ENCODE assay signal across 17 mouse cellular contexts in the genomic region with DNA sequence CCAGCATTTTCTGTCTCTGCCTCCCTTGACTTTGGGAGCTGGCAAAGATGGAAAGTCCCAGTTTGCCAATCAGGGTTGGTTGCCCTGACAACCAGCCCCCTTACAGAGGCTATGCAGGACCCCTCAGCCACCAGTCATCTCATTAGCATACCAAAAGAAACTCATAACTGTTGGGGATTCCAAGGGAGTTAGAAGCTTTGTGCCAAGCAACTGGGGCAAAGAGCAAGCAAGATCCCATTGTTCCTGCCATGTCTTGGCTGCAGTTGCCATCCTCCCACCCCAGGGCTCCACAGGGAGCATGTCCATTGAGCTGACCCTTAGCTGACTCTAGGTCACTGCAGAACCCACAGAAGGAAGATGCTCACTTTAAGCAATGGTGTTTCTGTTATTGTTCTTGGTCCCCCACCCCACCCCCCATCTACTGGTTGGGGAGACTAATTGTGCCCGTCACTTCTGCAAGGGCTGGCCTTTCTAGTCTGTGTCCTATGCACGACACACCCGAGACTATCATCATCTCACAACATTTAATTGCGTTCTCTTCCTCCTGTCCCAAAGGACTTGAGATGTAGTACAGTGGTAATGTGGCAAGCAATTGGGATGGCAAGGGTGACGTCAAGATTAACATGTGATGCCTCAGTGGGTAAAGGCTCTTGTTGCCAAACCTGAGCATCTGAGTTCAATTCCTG.
DNase-seq lines count a peak whose midpoint lies in the region; ATAC-seq and TF ChIP-seq lines count a peak whose summit lies in the region.
"Had no signal": no experiment of that assay in that cellular context is flagged by ENCODE, and none has a peak within 500 bp of the region (broad histone marks: within the 10 kb centered on the region; RNA-seq: fewer than 3 reads in every experiment).

No protein-coding gene starts in this region.

- peak; percentile 80 for DNase-seq in embryo, embryonic 10 days (ENCODE audit: low spot score)
- DNase-seq in forebrain, embryonic 14.5 days (ENCODE audit: low spot score): peak; percentile 72
- peak; percentile 73 for DNase-seq in hindbrain, postnatal 0 days (ENCODE audit: low spot score)
- DNase-seq in neural tube, embryonic 11.5 days (ENCODE audit: low spot score): peak; percentile 70
- DNase-seq in cerebellum, adult 9-11 months: no peak
- no peak for DNase-seq in adrenal gland, postnatal 14 days
- DNase-seq in lung, adult 2 months: no peak
- DNase-seq in layer of hippocampus, postnatal 25 days (ENCODE audit: extremely low spot score in 1 of 2, low spot score in 1 of 2): no peak
- DNase-seq: gastrocnemius, adult 2 months; kidney, adult 9 months; right cerebral cortex, postnatal 25 days; thymus, postnatal 14 days had no signal

- H3K27ac ChIP-seq in forebrain, embryonic 14.5 days (ENCODE audit: low read depth, low read length): no peak overlapping the region
- no peak overlapping the region for H3K27ac ChIP-seq in hindbrain, postnatal 0 days
- H3K27ac ChIP-seq in neural tube, embryonic 11.5 days (ENCODE audit: low read depth, low read length): no peak overlapping the region
- H3K27ac ChIP-seq: gastrocnemius, adult 2 months; layer of hippocampus, adult 2 months; limb, embryonic 10.5 days; liver, embryonic 14.5 days had no signal

- H3K36me3 ChIP-seq in forebrain, embryonic 14.5 days (ENCODE audit: control insufficient read depth, insufficient read depth, low read length): no peaks in the 10 kb centered on the region
- H3K36me3 ChIP-seq in hindbrain, postnatal 0 days (ENCODE audit: insufficient read depth, low read length): no peaks in the 10 kb centered on the region
- no peaks in the 10 kb centered on the region for H3K36me3 ChIP-seq in neural tube, embryonic 11.5 days (ENCODE audit: control insufficient read depth, insufficient read depth, low read length)
- H3K36me3 ChIP-seq: G1E; limb, embryonic 10.5 days had no signal

- no peaks in the 10 kb centered on the region for H3K9me3 ChIP-seq in forebrain, embryonic 14.5 days (replicated peaks; ENCODE audit: control insufficient read depth, low read length)
- no peaks in the 10 kb centered on the region; the same call in 1 of the 2 replicates for H3K9me3 ChIP-seq in hindbrain, postnatal 0 days (ENCODE audit: low read length)
- H3K9me3 ChIP-seq in neural tube, embryonic 11.5 days (ENCODE audit: control insufficient read depth, low read length): no peaks in the 10 kb centered on the region
- H3K9me3 ChIP-seq: G1E; limb, embryonic 10.5 days had no signal

- no peak for TF ChIP-seq CTCF in hindbrain, postnatal 0 days (IDR thresholded peaks at IDR 0.05; ENCODE audit: low read depth)
- TF ChIP-seq CTCF in lung, adult 2 months (IDR thresholded peaks at IDR 0.05; ENCODE audit: insufficient read depth, low read length): no peak

- no peak overlapping the region for H3K4me3 ChIP-seq in forebrain, embryonic 14.5 days (ENCODE audit: low read depth, low read length)
- no peak overlapping the region for H3K4me3 ChIP-seq in hindbrain, postnatal 0 days (ENCODE audit: low read length)
- H3K4me3 ChIP-seq in neural tube, embryonic 11.5 days (ENCODE audit: low read depth, low read length): no peak overlapping the region
- H3K4me3 ChIP-seq in lung, adult 2 months (replicated peaks; ENCODE audit: extremely low read depth, low read depth, low read length): no peak overlapping the region
- H3K4me3 ChIP-seq: gastrocnemius, adult 2 months; layer of hippocampus, adult 2 months; limb, embryonic 10.5 days had no signal

- peak; percentile 79 for ATAC-seq in forebrain, embryonic 14.5 days
- peak; percentile 92 for ATAC-seq in hindbrain, postnatal 0 days
- ATAC-seq in neural tube, embryonic 11.5 days (ENCODE audit: insufficient read depth, low FRiP score, low TSS enrichment): peak; percentile 91

- no peak overlapping the region for H3K9ac ChIP-seq in forebrain, embryonic 14.5 days (ENCODE audit: low read length)
- no peak overlapping the region for H3K9ac ChIP-seq in hindbrain, postnatal 0 days (replicated peaks; ENCODE audit: low read length)
- no peak overlapping the region for H3K9ac ChIP-seq in neural tube, embryonic 11.5 days (ENCODE audit: low read length)
- H3K9ac ChIP-seq: liver, embryonic 14.5 days had no signal

- no peak overlapping the region for H3K4me2 ChIP-seq in forebrain, embryonic 14.5 days (ENCODE audit: low read length)
- no peak overlapping the region for H3K4me2 ChIP-seq in hindbrain, postnatal 0 days (ENCODE audit: low read depth, low read length)
- no peak overlapping the region for H3K4me2 ChIP-seq in neural tube, embryonic 11.5 days (ENCODE audit: low read depth)
- H3K4me2 ChIP-seq: heart, embryonic 11.5 days had no signal

- peaks cover 3% of the 10 kb centered on the region; the same call in 1 of the 2 replicates for H3K4me1 ChIP-seq in forebrain, embryonic 14.5 days (ENCODE audit: control insufficient read depth, insufficient read depth, low read length)
- no peaks in the 10 kb centered on the region for H3K4me1 ChIP-seq in hindbrain, postnatal 0 days (ENCODE audit: insufficient read depth, low read length)
- H3K4me1 ChIP-seq in neural tube, embryonic 11.5 days (ENCODE audit: control insufficient read depth, insufficient read depth, low read length): no peaks in the 10 kb centered on the region; the same call in 1 of the 2 replicates
- no peaks in the 10 kb centered on the region for H3K4me1 ChIP-seq in lung, adult 2 months (ENCODE audit: control insufficient read depth, insufficient read depth, low read length)

- WGBS in forebrain, embryonic 14.5 days: 35% methylated on average over 5 of the region's 5 CpGs
- 22% methylated on average over 5 of the region's 5 CpGs for WGBS in hindbrain, postnatal 0 days
- 52% methylated on average over 5 of the region's 5 CpGs for WGBS in neural tube, embryonic 11.5 days
- 93% methylated on average over 5 of the region's 5 CpGs for WGBS in lung, adult 2 months

- no peak for TF ChIP-seq POLR2A in lung, adult 2 months (IDR thresholded peaks at IDR 0.05; ENCODE audit: borderline replicate concordance, extremely low read depth, low read depth, low read length)

- no peaks in the 10 kb centered on the region for H3K27me3 ChIP-seq in forebrain, embryonic 14.5 days (replicated peaks; ENCODE audit: control insufficient read depth, insufficient read depth, low read length)
- H3K27me3 ChIP-seq in hindbrain, postnatal 0 days (ENCODE audit: insufficient read depth, low read length): no peaks in the 10 kb centered on the region; the same call in 1 of the 2 replicates
- H3K27me3 ChIP-seq in neural tube, embryonic 11.5 days (ENCODE audit: control insufficient read depth, insufficient read depth, low read length): peaks cover 50% of the 10 kb centered on the region

Comparison
In these comparisons a context has a peak if more than half of its experiments do, and no peak if none do; other contexts are left out.
1. DNase-seq: peak in embryo, embryonic 10 days (single experiment), forebrain, embryonic 14.5 days (single experiment), hindbrain, postnatal 0 days (single experiment) and neural tube, embryonic 11.5 days (single experiment); none in cerebellum, adult 9-11 months (single experiment), adrenal gland, postnatal 14 days (single experiment), lung, adult 2 months (single experiment) and layer of hippocampus, postnatal 25 days (0 of 2).
2. Peak in every context shown above with its lines, with median percentiles within 50 percentile points of each other: ATAC-seq.